ENCODE assay signal across 17 mouse cellular contexts in genomic region chr7:131878846-131879245, GRCm38 (mm10).
"Had no signal": no experiment of that assay in that cellular context is flagged by ENCODE, and none has a peak within 500 bp of the region (broad histone marks: within the 10 kb centered on the region; RNA-seq: fewer than 3 reads in every experiment).

No protein-coding gene starts in this region.

- H3K9me3 ChIP-seq: neural tube, embryonic 12.5 days; neural tube, embryonic 13.5 days; neural tube, embryonic 15.5 days; stomach, embryonic 15.5 days had no signal

- H3K27ac ChIP-seq: neural tube, embryonic 12.5 days; neural tube, embryonic 13.5 days; neural tube, embryonic 15.5 days; stomach, embryonic 15.5 days; stomach, postnatal 0 days had no signal

- H3K36me3 ChIP-seq: neural tube, embryonic 12.5 days; neural tube, embryonic 13.5 days; neural tube, embryonic 15.5 days; stomach, embryonic 15.5 days had no signal

- DNase-seq: retina, postnatal 1 day; right cerebral cortex, adult 18-20 months; right cerebral cortex, postnatal 14 days; right cerebral cortex, postnatal 25 days; right cerebral cortex, postnatal 4 days; spleen, adult 18-20 months; thymus, adult 18-20 months; thymus, adult 2 months; thymus, postnatal 14 days; thymus, postnatal 25 days; thymus, postnatal 36 days; thymus, postnatal 4 days had no signal

- H3K4me3 ChIP-seq: neural tube, embryonic 12.5 days; neural tube, embryonic 13.5 days; neural tube, embryonic 15.5 days; stomach, embryonic 15.5 days had no signal

- H3K4me1 ChIP-seq: neural tube, embryonic 12.5 days; neural tube, embryonic 13.5 days; neural tube, embryonic 15.5 days; stomach, embryonic 15.5 days had no signal

- H3K4me2 ChIP-seq: neural tube, embryonic 12.5 days; neural tube, embryonic 13.5 days; neural tube, embryonic 15.5 days; stomach, embryonic 15.5 days had no signal

- H3K27me3 ChIP-seq: stomach, embryonic 15.5 days had no signal

- H3K9ac ChIP-seq: neural tube, embryonic 12.5 days; neural tube, embryonic 13.5 days; neural tube, embryonic 15.5 days; stomach, embryonic 15.5 days had no signal
